Mouse (Mus musculus) kidney, postnatal 0 days (tissue): ENCODE measurements at regions not wholly inside any gene's neighbourhood (a gene's known extent, or its start where the extent isn't known, plus 50 kb on each side); places are given as distances from the start of the nearest gene placed in this dataset.
A peak's percentile ranks its signal among the peaks of the same experiment; 100 is the strongest.

Experiments
- ATAC-seq: fragments of 200-750 bp; cut with Nextera tagmentation; replicated peaks from 2 replicates; pipeline ENCODE4 v1.8.0; 2017; ENCODE audit warnings: low read depth, moderate number of reproducible peaks, moderate TSS enrichment, moderate library complexity; ENCODE audit not compliant: low FRiP score
- DNase-seq: peaks from one replicate; pipeline ENCODE4 v3.0.0-alpha.2; 2016; ENCODE audit warnings: low spot score
- H3K27ac ChIP-seq: fragments of 300-500 bp; sonication (generic); 2 replicates; pipeline ENCODE4 v1.5.1; 2014; ENCODE audit warnings: mild to moderate bottlenecking
- H3K27me3 ChIP-seq: fragments of 300-500 bp; sonication (generic); 2 replicates; pipeline ENCODE4 v1.6.1; 2014; ENCODE audit warnings: low read length, mixed read lengths; ENCODE audit not compliant: insufficient read depth
- H3K36me3 ChIP-seq: fragments of 300-500 bp; sonication (generic); 2 replicates; pipeline ENCODE4 v1.6.1; 2014; ENCODE audit warnings: low read length, mixed read lengths; ENCODE audit not compliant: insufficient read depth
- H3K4me1 ChIP-seq: fragments of 300-500 bp; sonication (generic); replicated peaks from 2 replicates; pipeline ENCODE4 v1.6.1; 2014; ENCODE audit warnings: antibody characterized with exemption, low read length, mixed read lengths; ENCODE audit not compliant: insufficient read depth
- H3K4me2 ChIP-seq: fragments of 300-500 bp; sonication (generic); 2 replicates; pipeline ENCODE4 v1.6.1; 2014; ENCODE audit warnings: mild to moderate bottlenecking, low read length, moderate library complexity, mixed read lengths
- H3K4me3 ChIP-seq: fragments of 300-500 bp; sonication (generic); replicated peaks from 2 replicates; pipeline ENCODE4 v1.5.1; 2014; ENCODE audit warnings: low read depth, low read length
- H3K9ac ChIP-seq: fragments of 300-500 bp; sonication (generic); 2 replicates; pipeline ENCODE4 v1.6.1; 2014; ENCODE audit warnings: low read depth, low read length
- H3K9me3 ChIP-seq: fragments of 300-500 bp; sonication (generic); replicated peaks from 2 replicates; pipeline ENCODE4 v1.6.1; 2016; ENCODE audit warnings: low read length, inconsistent platforms, mixed read lengths
- CTCF ChIP-seq: IDR thresholded peaks from 2 replicates; pipeline ENCODE4 v1.5.1; 2016; ENCODE audit warnings: antibody characterized with exemption, low read depth, mild to moderate bottlenecking, moderate library complexity
- WGBS: fragments of 180-500 bp; shearing (Covaris S2); extraction: QIAGEN DNeasy Blood & Tissue Kit; methylation state at CpG from one replicate; pipeline ENCODE4 v1.1.7; 2014; 5-methylcytosine and 5-hydroxymethylcytosine counted together

GRCm38 (mm10) chr4:69327606-69328005 lies 373.4 kb upstream of the Brinp1 start:
- H3K9me3 ChIP-seq = no peaks in the 10 kb centered on the region
- H3K36me3 ChIP-seq = no peaks in the 10 kb centered on the region
- no peak overlapping the region for H3K27ac ChIP-seq
- H3K4me3 ChIP-seq = no peak overlapping the region
- peak; percentile 28 for DNase-seq
- no peak overlapping the region for H3K9ac ChIP-seq
- no peaks in the 10 kb centered on the region for H3K27me3 ChIP-seq
- no peaks in the 10 kb centered on the region for H3K4me1 ChIP-seq
- no peak for TF ChIP-seq CTCF
- no peak for ATAC-seq
- 62% methylated on average over 3 of the region's 3 CpGs for WGBS
- H3K4me2 ChIP-seq = no peak overlapping the region
